Mouse (Mus musculus) hindbrain, embryonic 16.5 days (tissue): ENCODE data around the gene Aig1. TPM values are rescaled to one million over a fixed set of nuclear protein-coding genes. Genes with fewer than 3 reads are reported as not detected.

Source experiments
- ATAC-seq: fragments of 200-750 bp; cut with Nextera tagmentation; 2 replicates; pipeline ENCODE4 v1.8.0; 2017; ENCODE audit warnings: moderate TSS enrichment, moderate library complexity
- H3K27ac ChIP-seq: fragments of 300-500 bp; sonication (generic); 2 replicates; pipeline ENCODE4 v1.5.1; 2014; ENCODE audit warnings: low read depth, mild to moderate bottlenecking, control low read depth, low read length, moderate library complexity
- H3K27me3 ChIP-seq: fragments of 300-500 bp; sonication (generic); replicated peaks from 2 replicates; pipeline ENCODE4 v1.6.1; 2014; ENCODE audit warnings: low read length; ENCODE audit not compliant: control insufficient read depth, insufficient read depth
- H3K36me3 ChIP-seq: fragments of 300-500 bp; sonication (generic); 2 replicates; pipeline ENCODE4 v1.6.1; 2014; ENCODE audit warnings: mild to moderate bottlenecking, low read length, moderate library complexity, mixed read lengths; ENCODE audit not compliant: control insufficient read depth, insufficient read depth
- H3K4me1 ChIP-seq: fragments of 300-500 bp; sonication (generic); 2 replicates; pipeline ENCODE4 v1.6.1; 2014; ENCODE audit warnings: low read depth, low read length; ENCODE audit not compliant: control insufficient read depth, insufficient read depth
- H3K4me2 ChIP-seq: fragments of 300-500 bp; sonication (generic); 2 replicates; pipeline ENCODE4 v1.6.1; 2014; ENCODE audit warnings: mild to moderate bottlenecking, low read length, control low read depth, moderate library complexity
- H3K4me3 ChIP-seq: fragments of 300-500 bp; sonication (generic); 2 replicates; pipeline ENCODE4 v1.5.1; 2014; ENCODE audit warnings: mild to moderate bottlenecking, low read length, control low read depth, moderate library complexity
- H3K9ac ChIP-seq: fragments of 300-500 bp; sonication (generic); 2 replicates; pipeline ENCODE4 v1.6.1; 2014; ENCODE audit warnings: low read depth, mild to moderate bottlenecking, control low read depth, low read length, moderate library complexity
- H3K9me3 ChIP-seq: fragments of 300-500 bp; sonication (generic); 2 replicates; pipeline ENCODE4 v1.6.1; 2014; ENCODE audit warnings: mild to moderate bottlenecking, low read length, moderate library complexity; ENCODE audit not compliant: control insufficient read depth
- WGBS: fragments of 180-500 bp; shearing (Covaris S2); extraction: QIAGEN DNeasy Blood & Tissue Kit; methylation state at CpG from one replicate; pipeline ENCODE4 v1.1.7; 2014; 5-methylcytosine and 5-hydroxymethylcytosine counted together
- polyA plus RNA-seq: library from polyadenylated mRNA; unstranded; fragments of >200 nt; fragmentation: Nextera tagmentation; extraction: Ambion mirVana; gene quantifications from 2 replicates; pipeline ENCODE4 v1.2.1, GENCODE M21; 2015

Gene Aig1
- polyA plus RNA-seq, 1 experiment from 2014 or later = 116 TPM

GRCm38 (mm10) chr10:13688386-13689120 lies 180.2 kb downstream of the Aig1 start:
- 39% methylated on average over 15 of the region's 15 CpGs for WGBS
- H3K4me2 ChIP-seq = no peak overlapping the region
- ATAC-seq = peak; percentile 78

DNA sequence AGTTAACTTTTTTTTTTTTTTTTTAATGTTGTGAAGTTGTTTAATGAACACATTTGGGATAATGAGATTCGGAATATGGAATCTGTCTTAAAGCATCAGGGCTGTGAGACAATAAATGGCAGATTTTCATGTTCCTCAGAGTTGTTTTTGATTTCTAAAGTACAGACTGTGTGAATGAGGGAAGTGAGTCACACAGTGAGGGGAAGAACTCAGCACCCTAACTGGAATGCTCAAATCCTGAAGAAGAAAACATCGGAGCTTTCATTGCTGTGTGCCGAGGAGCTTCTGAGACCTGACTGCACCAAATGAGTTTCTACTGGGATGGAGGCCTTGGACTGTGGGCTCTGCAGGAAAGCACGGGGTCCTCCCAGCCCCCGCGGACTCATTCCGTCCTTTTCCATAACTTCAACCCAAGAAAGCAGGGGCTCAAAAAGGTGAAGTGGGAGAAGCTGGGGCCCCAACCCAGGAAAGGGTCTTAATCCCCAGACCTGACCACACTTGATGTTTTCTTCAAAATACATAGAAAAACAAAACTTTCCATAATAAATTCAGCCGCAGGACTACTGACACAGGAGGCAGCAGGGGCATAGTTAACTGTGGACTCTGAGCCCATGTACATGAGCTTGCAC lies 181.5 kb downstream of the Aig1 start:
- no peak overlapping the region for H3K4me3 ChIP-seq
- WGBS = 92% methylated on average over 8 of the region's 8 CpGs
- H3K4me2 ChIP-seq = no peak overlapping the region
- no peaks in the 10 kb centered on the region for H3K9me3 ChIP-seq
- peaks cover 2% of the 10 kb centered on the region; the same call in 1 of the 2 replicates for H3K4me1 ChIP-seq
- no peaks in the 10 kb centered on the region for H3K27me3 ChIP-seq
- H3K27ac ChIP-seq = no peak overlapping the region
- no peaks in the 10 kb centered on the region for H3K36me3 ChIP-seq
- no peak for ATAC-seq
- no peak overlapping the region for H3K9ac ChIP-seq

More at GRCm38 (mm10) chr10:13688386-13689120, 180.2 kb downstream of the Aig1 start:
- no peak overlapping the region for H3K9ac ChIP-seq
- no peak overlapping the region for H3K27ac ChIP-seq
- no peaks in the 10 kb centered on the region for H3K9me3 ChIP-seq
- peaks cover 2% of the 10 kb centered on the region; the same call in 1 of the 2 replicates for H3K4me1 ChIP-seq
- no peaks in the 10 kb centered on the region for H3K36me3 ChIP-seq
- no peak overlapping the region for H3K4me3 ChIP-seq
- no peaks in the 10 kb centered on the region for H3K27me3 ChIP-seq

GRCm38 (mm10) chr10:13686127-13686526 lies 182.7 kb downstream of the Aig1 start:
- no peak overlapping the region for H3K4me2 ChIP-seq
- H3K4me1 ChIP-seq = peaks cover 2% of the 10 kb centered on the region; the same call in 1 of the 2 replicates
- 72% methylated on average over 5 of the region's 5 CpGs for WGBS
- H3K9ac ChIP-seq = no peak overlapping the region
- no peak for ATAC-seq
- H3K36me3 ChIP-seq = no peaks in the 10 kb centered on the region
- no peak overlapping the region for H3K4me3 ChIP-seq
- H3K27ac ChIP-seq = no peak overlapping the region
- H3K9me3 ChIP-seq = no peaks in the 10 kb centered on the region
- H3K27me3 ChIP-seq = no peaks in the 10 kb centered on the region

- ATAC-seq = no peak
- no peaks in the 10 kb centered on the region for H3K36me3 ChIP-seq
- H3K27ac ChIP-seq = no peak overlapping the region; the same call in 1 of the 2 replicates
- no peaks in the 10 kb centered on the region for H3K27me3 ChIP-seq
- H3K9ac ChIP-seq = no peak overlapping the region
- no peak overlapping the region for H3K4me3 ChIP-seq
- WGBS = 87% methylated on average over 8 of the region's 8 CpGs
- peaks cover 2% of the 10 kb centered on the region; the same call in 1 of the 2 replicates for H3K4me1 ChIP-seq
- no peak overlapping the region for H3K4me2 ChIP-seq
- no peaks in the 10 kb centered on the region for H3K9me3 ChIP-seq
Observed at GRCm38 (mm10) chr10:13685366-13685765, 183.4 kb downstream of the Aig1 start.

DNA sequence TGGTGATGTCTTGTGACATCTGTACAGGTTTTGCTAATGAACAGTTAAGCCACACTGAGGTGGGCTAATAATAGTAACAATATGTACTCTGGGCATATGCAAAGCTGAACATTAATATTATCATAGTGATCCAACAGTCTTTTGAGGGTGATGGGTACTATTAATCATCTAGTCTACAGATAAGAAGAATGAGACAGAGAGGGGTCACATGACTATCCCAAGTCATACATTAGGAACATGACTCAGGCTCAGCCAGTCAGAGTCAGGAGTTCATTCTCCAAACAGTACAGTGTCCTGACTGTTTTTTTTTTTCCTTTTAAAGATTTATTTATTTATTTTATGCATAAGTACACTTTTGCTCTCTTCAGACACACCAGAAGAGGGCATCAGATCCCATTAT lies 184.3 kb downstream of the Aig1 start:
- ATAC-seq = no peak
- no peak overlapping the region for H3K27ac ChIP-seq

GRCm38 (mm10) chr10:13682565-13682964 lies 186.2 kb downstream of the Aig1 start:
- no peak overlapping the region for H3K9ac ChIP-seq
- 60% methylated on average over 3 of the region's 3 CpGs for WGBS
- H3K27ac ChIP-seq = no peak overlapping the region
- H3K4me2 ChIP-seq = no peak overlapping the region
- H3K4me3 ChIP-seq = no peak overlapping the region
- H3K36me3 ChIP-seq = no peaks in the 10 kb centered on the region
- ATAC-seq = peak; percentile 73
- H3K4me1 ChIP-seq = no peaks in the 10 kb centered on the region; the same call in 1 of the 2 replicates
- no peaks in the 10 kb centered on the region for H3K27me3 ChIP-seq
- no peaks in the 10 kb centered on the region for H3K9me3 ChIP-seq

More for the DNA sequence above, 184.3 kb downstream of the Aig1 start:
- no peak overlapping the region for H3K4me3 ChIP-seq
- H3K4me1 ChIP-seq = peaks cover 2% of the 10 kb centered on the region; the same call in 1 of the 2 replicates
- H3K9me3 ChIP-seq = no peaks in the 10 kb centered on the region
- H3K4me2 ChIP-seq = no peak overlapping the region
- no peaks in the 10 kb centered on the region for H3K27me3 ChIP-seq
- H3K36me3 ChIP-seq = no peaks in the 10 kb centered on the region
- no peak overlapping the region for H3K9ac ChIP-seq

DNA sequence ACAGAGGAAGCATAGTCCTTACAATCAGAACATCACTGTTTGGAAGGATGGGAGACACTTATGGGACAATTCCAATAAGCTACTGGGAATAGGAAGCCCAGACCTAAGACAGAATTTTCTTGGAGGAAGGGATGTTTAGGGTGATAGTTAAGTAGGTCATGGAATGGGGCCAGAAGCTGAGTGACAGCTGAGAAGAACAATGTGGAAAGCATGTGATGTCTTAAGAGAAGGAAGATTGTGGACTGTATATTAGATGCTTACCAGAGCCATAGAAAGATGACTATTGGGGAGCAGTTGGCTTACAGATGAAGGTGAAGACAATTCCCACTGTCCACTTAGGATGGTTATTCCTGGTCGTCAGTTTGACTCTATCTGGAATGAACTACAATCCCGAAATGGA lies 191.3 kb downstream of the Aig1 start:
- WGBS = 86% methylated on average over 2 of the region's 2 CpGs

GRCm38 (mm10) chr10:13675033-13675379 lies 193.8 kb downstream of the Aig1 start:
- Histone ChIP-seq H3K4me1 (no peaks in the 10 kb centered on the region), H3K9me3 (no peaks in the 10 kb centered on the region; the same call in 1 of the 2 replicates), H3K27ac (no peak overlapping the region), H3K4me3 (no peak overlapping the region), H3K4me2 (no peak overlapping the region), H3K27me3 (no peaks in the 10 kb centered on the region), H3K36me3 (no peaks in the 10 kb centered on the region), H3K9ac (no peak overlapping the region)
- peak; percentile 58 for ATAC-seq
- whole genome bisulfite sequencing = 74% methylated on average over 3 of the region's 3 CpGs

More for the DNA sequence above, 191.3 kb downstream of the Aig1 start:
- no peak for ATAC-seq
- Histone ChIP-seq H3K36me3 (no peaks in the 10 kb centered on the region), H3K9ac (no peak overlapping the region), H3K4me2 (no peak overlapping the region), H3K4me1 (no peaks in the 10 kb centered on the region), H3K27me3 (no peaks in the 10 kb centered on the region), H3K4me3 (no peak overlapping the region), H3K27ac (no peak overlapping the region), H3K9me3 (no peaks in the 10 kb centered on the region)

DNA sequence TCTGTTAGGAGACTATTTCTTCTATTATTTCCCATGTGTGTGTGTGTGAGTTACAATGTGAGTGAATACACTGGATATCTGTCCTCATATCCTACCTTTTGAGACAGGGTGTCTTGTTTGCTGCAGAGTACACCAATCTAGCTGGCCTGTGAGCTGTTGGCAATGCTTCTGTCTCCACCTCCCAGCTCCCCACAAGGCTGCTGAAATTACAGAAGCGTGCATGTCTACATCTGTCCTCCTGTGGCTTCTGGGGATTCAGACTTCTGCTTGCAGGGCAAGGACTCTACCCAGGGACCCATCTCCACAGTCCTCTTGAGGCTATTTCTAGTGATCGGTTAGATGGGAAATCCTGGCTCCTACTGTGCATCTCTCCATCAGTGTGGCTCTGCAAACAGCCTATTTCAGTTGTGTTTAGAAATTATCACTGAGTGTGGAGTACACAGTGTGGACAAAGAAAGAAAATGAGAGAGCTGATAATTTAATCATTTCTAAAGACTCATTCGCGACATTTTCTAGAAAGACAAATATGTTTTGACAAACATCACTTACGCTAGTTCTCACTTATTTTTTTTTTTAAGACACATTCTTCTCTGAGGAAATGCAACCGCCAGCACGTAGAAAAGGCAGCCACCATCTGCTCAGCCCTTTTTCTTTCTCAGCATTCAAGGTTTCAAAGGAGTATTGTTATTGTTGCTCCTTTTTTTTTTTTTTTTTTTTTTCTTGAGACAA lies 194.3 kb downstream of the Aig1 start:
- Histone ChIP-seq H3K27me3 (no peaks in the 10 kb centered on the region), H3K27ac (0 out of 2 replicates have a peak overlapping the region, but pooled peaks have one; percentile 29), H3K4me1 (no peaks in the 10 kb centered on the region), H3K4me3 (no peak overlapping the region), H3K9ac (no peak overlapping the region), H3K36me3 (no peaks in the 10 kb centered on the region), H3K4me2 (no peak overlapping the region), H3K9me3 (no peaks in the 10 kb centered on the region; the same call in 1 of the 2 replicates)
- peak; percentile 27; the same call in 1 of the 2 replicates for ATAC-seq
- 64% methylated on average over 7 of the region's 7 CpGs for WGBS
